Mouse (Mus musculus) E14TG2a.4 (cell line): ENCODE results near the gene Tenm4.

Experiments
- CTCF ChIP-seq: conservative IDR thresholded peaks from 2 replicates; pipeline ENCODE4 v1.5.1; 2014; ENCODE audit warnings: low read length
- NANOG ChIP-seq: IDR thresholded peaks from 2 replicates; pipeline ENCODE4 v1.6.1; 2014; ENCODE audit warnings: borderline replicate concordance, low read length, mixed read lengths

DNA sequence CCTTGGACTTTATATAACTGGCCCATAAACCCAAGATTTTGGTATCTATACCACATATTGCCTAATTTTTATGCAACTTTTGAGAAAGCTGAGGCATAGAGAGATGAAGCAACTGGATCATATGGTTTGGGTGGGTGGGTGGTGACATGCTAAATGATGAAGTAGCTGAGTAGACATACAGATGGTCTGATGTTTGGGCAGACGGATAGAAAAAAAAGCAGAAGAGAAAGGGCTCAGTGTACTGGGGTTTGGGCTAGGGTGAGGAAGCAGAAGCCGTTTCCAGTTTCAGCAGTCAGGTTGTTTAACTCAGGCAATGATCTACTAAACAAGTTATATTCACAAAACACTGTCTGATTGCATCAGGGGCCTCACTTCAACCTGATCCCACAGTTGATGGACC, 619.3 kb downstream of the Tenm4 start:
- no peak for TF ChIP-seq CTCF
- no peak for TF ChIP-seq NANOG
